Mouse (Mus musculus) kidney, postnatal 0 days (tissue): ENCODE results near the gene Tigd3. TPM values are rescaled to one million over a fixed set of nuclear protein-coding genes. Genes with fewer than 3 reads are reported as not detected.

Experiments
- ATAC-seq: fragments of 200-750 bp; cut with Nextera tagmentation; replicated peaks from 2 replicates; pipeline ENCODE4 v1.8.0; 2017; ENCODE audit warnings: low read depth, moderate number of reproducible peaks, moderate TSS enrichment, moderate library complexity; ENCODE audit not compliant: low FRiP score
- DNase-seq: peaks from one replicate; pipeline ENCODE4 v3.0.0-alpha.2; 2016; ENCODE audit warnings: low spot score
- H3K27ac ChIP-seq: fragments of 300-500 bp; sonication (generic); 2 replicates; pipeline ENCODE4 v1.5.1; 2014; ENCODE audit warnings: mild to moderate bottlenecking
- H3K27me3 ChIP-seq: fragments of 300-500 bp; sonication (generic); 2 replicates; pipeline ENCODE4 v1.6.1; 2014; ENCODE audit warnings: low read length, mixed read lengths; ENCODE audit not compliant: insufficient read depth
- H3K36me3 ChIP-seq: fragments of 300-500 bp; sonication (generic); 2 replicates; pipeline ENCODE4 v1.6.1; 2014; ENCODE audit warnings: low read length, mixed read lengths; ENCODE audit not compliant: insufficient read depth
- H3K4me1 ChIP-seq: fragments of 300-500 bp; sonication (generic); replicated peaks from 2 replicates; pipeline ENCODE4 v1.6.1; 2014; ENCODE audit warnings: antibody characterized with exemption, low read length, mixed read lengths; ENCODE audit not compliant: insufficient read depth
- H3K4me2 ChIP-seq: fragments of 300-500 bp; sonication (generic); 2 replicates; pipeline ENCODE4 v1.6.1; 2014; ENCODE audit warnings: mild to moderate bottlenecking, low read length, moderate library complexity, mixed read lengths
- H3K4me3 ChIP-seq: fragments of 300-500 bp; sonication (generic); replicated peaks from 2 replicates; pipeline ENCODE4 v1.5.1; 2014; ENCODE audit warnings: low read depth, low read length
- H3K9ac ChIP-seq: fragments of 300-500 bp; sonication (generic); 2 replicates; pipeline ENCODE4 v1.6.1; 2014; ENCODE audit warnings: low read depth, low read length
- H3K9me3 ChIP-seq: fragments of 300-500 bp; sonication (generic); replicated peaks from 2 replicates; pipeline ENCODE4 v1.6.1; 2016; ENCODE audit warnings: low read length, inconsistent platforms, mixed read lengths
- CTCF ChIP-seq: IDR thresholded peaks from 2 replicates; pipeline ENCODE4 v1.5.1; 2016; ENCODE audit warnings: antibody characterized with exemption, low read depth, mild to moderate bottlenecking, moderate library complexity
- WGBS: fragments of 180-500 bp; shearing (Covaris S2); extraction: QIAGEN DNeasy Blood & Tissue Kit; methylation state at CpG from one replicate; pipeline ENCODE4 v1.1.7; 2014; 5-methylcytosine and 5-hydroxymethylcytosine counted together
- polyA plus RNA-seq: library from polyadenylated mRNA; unstranded; fragments of >200 nt; fragmentation: Nextera tagmentation; extraction: Ambion mirVana; gene quantifications from 2 replicates; pipeline ENCODE4 v1.2.1, GENCODE M21; 2015

The Tigd3 gene
- polyA plus RNA-seq, 1 experiment from 2014 or later, result 2.9 TPM

DNA sequence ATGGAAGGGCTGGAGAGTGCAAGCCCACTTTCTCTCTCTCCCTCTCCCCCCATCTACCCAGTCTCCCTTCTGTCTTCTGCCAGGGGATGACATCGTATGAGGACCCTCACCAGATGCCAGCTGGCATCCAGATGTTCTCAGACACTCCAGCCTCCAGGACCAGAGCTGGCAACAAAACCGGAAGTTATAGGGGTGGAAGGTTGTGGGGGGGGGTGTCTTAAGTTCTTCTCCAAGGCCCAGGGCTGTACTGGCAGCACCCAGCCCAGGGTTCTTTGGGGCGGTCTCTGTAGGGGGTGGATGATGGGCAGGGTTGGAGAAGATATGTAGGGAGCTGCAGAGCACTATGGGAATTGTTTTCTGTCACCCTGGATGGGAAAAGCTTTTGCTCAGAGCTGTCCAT is 34.6 kb upstream of the Tigd3 start:
- H3K9me3 ChIP-seq, result no peaks in the 10 kb centered on the region
- H3K27me3 ChIP-seq, result no peaks in the 10 kb centered on the region
- H3K36me3 ChIP-seq, result no peaks in the 10 kb centered on the region
- WGBS, result 40% methylated on average over 3 of the region's 3 CpGs
- peak overlapping the region; percentile 37; the same call in 1 of the 2 replicates for H3K9ac ChIP-seq
- no peak for ATAC-seq
- H3K4me2 ChIP-seq, result no peak overlapping the region
- DNase-seq, result no peak
- peak overlapping the region; percentile 89 for H3K27ac ChIP-seq
- no peak for TF ChIP-seq CTCF
- H3K4me3 ChIP-seq, result no peak overlapping the region
- peaks cover 42% of the 10 kb centered on the region for H3K4me1 ChIP-seq

DNA sequence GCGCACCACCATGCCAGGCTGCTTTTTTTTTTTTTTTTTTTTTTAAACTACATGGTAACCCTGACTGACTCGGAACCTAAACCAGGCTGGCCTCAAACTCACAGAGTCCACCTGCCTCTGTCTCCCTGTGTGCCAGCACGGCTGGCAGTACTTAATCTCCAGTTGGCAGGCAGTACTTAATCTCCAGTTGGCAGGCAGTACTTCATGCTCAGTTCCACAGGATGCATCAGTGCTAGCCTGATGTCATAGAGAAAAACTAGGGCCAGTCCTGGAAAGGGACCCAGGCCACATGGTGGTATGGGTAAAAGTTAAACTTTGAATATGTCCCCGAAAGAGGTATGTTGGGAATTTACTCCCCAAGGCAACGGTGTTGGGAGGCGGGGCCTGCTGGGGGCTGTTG is 34.2 kb upstream of the Tigd3 start:
- TF ChIP-seq CTCF, result no peak
- no peak for DNase-seq
- H3K27ac ChIP-seq, result peak overlapping the region; percentile 89; the same call in 1 of the 2 replicates

DNA sequence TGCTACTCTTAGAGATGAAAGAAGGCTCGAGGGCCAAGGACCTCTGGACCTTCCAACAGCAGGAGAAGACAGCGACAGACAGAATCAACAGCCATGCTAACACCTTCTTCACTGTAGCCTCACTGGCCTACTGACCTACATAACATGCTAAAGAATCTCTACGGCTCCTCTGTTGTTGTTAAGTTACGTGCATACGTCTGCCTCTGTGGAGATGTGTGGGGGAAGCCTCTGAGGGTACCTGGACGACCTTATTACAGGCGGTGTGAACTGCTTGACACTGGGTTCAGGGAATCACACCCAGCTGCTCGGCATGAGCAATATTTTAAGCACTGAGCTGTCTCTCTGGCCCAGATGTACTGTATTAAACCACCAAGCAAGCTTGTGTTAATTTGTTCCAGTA is 33.6 kb upstream of the Tigd3 start:
- H3K27me3 ChIP-seq, result no peaks in the 10 kb centered on the region
- peaks cover 44% of the 10 kb centered on the region for H3K4me1 ChIP-seq
- ATAC-seq (no peak), DNase-seq (no peak)
- peak overlapping the region; percentile 19; the same call in 1 of the 2 replicates for H3K27ac ChIP-seq
- WGBS, result 46% methylated on average over 8 of the region's 8 CpGs
- no peak overlapping the region for H3K9ac ChIP-seq
- no peaks in the 10 kb centered on the region for H3K36me3 ChIP-seq
- H3K4me2 ChIP-seq, result no peak overlapping the region
- TF ChIP-seq CTCF, result no peak
- no peak overlapping the region for H3K4me3 ChIP-seq
- no peaks in the 10 kb centered on the region for H3K9me3 ChIP-seq

More for the DNA sequence above, 34.2 kb upstream of the Tigd3 start:
- Histone ChIP-seq H3K9me3 (no peaks in the 10 kb centered on the region), H3K4me3 (no peak overlapping the region), H3K27me3 (no peaks in the 10 kb centered on the region), H3K36me3 (no peaks in the 10 kb centered on the region), H3K4me1 (peaks cover 44% of the 10 kb centered on the region), H3K4me2 (no peak overlapping the region), H3K9ac (no peak overlapping the region)
- 55% methylated on average over 6 of the region's 6 CpGs for WGBS
- no peak for ATAC-seq

DNA sequence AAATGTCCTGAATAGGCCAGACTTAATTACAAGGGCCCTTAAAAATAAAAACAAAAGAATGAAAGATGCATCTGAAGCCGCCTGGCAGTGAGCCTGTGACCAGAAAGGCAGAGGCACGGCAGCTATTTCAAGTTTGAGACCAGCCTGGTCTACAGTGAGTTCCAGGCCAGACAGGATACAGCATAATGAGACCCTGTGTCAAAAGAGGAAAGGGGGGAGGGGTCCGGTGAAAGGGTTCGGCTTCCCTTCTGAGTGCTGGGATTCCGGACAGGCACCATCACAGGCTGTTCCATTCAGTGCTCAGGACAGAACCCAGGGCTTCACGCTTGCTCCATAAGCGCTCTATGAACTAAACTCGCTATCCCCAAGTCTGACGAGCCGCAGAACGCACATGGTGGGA is 33.1 kb upstream of the Tigd3 start:
- Histone ChIP-seq H3K27me3 (no peaks in the 10 kb centered on the region), H3K9me3 (no peaks in the 10 kb centered on the region), H3K4me2 (no peak overlapping the region), H3K4me3 (no peak overlapping the region), H3K4me1 (peaks cover 49% of the 10 kb centered on the region), H3K27ac (0 out of 2 replicates have a peak overlapping the region, but pooled peaks have one; percentile 19), H3K9ac (no peak overlapping the region), H3K36me3 (no peaks in the 10 kb centered on the region)
- DNase-seq (no peak), ATAC-seq (no peak)
- no peak for TF ChIP-seq CTCF
- 55% methylated on average over 11 of the region's 11 CpGs for WGBS

DNA sequence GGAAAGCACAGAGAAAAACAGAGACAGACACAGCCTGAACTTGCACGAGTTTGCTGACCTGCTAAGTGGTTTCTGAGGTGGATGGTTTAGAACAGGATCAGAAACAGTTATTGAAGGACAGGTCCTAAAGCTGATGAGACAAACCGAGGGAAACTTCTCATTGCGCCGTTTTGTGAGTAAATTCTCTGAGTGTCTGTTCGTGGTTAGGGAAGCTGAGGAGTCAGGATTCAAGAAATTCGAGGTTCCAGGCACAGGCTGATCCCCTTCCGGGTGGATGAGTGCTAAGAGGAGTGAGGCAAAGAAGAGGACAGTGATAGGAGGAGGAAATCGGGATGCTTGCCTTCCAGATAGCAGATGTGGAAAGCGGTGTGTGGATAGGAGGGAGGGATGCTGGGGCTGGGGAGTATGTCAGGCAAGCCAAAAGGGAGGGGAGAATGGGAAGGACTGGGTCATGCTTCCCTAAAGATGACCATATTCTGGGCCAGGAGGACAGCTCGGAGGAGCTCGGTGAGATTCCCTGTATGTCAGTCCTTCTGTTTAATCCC is 31.4 kb upstream of the Tigd3 start:
- Histone ChIP-seq H3K9ac (peak overlapping the region; percentile 44; the same call in 1 of the 2 replicates), H3K27me3 (no peaks in the 10 kb centered on the region), H3K36me3 (no peaks in the 10 kb centered on the region), H3K4me2 (peak overlapping the region; percentile 97), H3K27ac (peak overlapping the region; percentile 95), H3K4me3 (peak overlapping the region; percentile 75), H3K9me3 (no peaks in the 10 kb centered on the region), H3K4me1 (peaks cover 53% of the 10 kb centered on the region)
- ATAC-seq, result no peak
- TF ChIP-seq CTCF, result no peak
- no peak for DNase-seq
- 25% methylated on average over 11 of the region's 11 CpGs for WGBS

DNA sequence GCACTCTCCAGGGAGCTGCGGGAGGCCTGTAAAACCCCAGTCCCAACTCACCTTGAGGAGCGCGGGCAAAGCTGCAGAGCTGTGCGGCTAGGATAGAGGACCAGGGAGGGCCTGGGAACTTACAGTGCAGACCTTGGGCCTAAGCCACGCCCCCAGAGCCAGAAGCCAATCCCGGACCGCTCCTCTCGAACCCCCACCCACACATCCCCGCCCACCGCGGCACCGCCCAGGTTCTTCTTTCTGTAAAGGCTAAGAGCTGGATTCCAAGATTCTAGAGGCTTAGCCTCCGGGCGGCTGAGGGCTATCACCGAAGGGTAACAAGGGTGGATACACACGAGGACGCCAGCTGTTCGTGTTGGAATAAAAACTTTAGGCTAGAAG is 30.8 kb upstream of the Tigd3 start, which contains the start of gene Cdc42ep2:
TSS of gene Cdc42ep2 (minus strand) at position 104 of the 381 bp plus-strand sequence.
- H3K4me2 ChIP-seq, result peak within 1 kb of the TSS; percentile 97
- DNase-seq (peak; percentile 99), ATAC-seq (peak; percentile 90)
- peak within 1 kb of the TSS; percentile 71 for H3K9ac ChIP-seq
- H3K4me3 ChIP-seq, result peak within 1 kb of the TSS; percentile 75
- no peaks in the 10 kb centered on the region for H3K36me3 ChIP-seq
- no peaks in the 10 kb centered on the region for H3K27me3 ChIP-seq
- H3K27ac ChIP-seq, result peak within 1 kb of the TSS; percentile 95
- no peak for TF ChIP-seq CTCF
- WGBS, result 0% methylated on average over 18 of the region's 18 CpGs
- H3K4me1 ChIP-seq, result peaks cover 46% of the 10 kb centered on the region
- H3K9me3 ChIP-seq, result no peaks in the 10 kb centered on the region
